7 mouse cellular contexts compared by ENCODE assay signal in genomic region chr11:8664393-8664743, GRCm38 (mm10). TPM values are rescaled to one million over a fixed set of nuclear protein-coding genes. Genes with fewer than 3 reads are reported as not detected.
DNase-seq lines count a peak whose midpoint lies in the region; ATAC-seq and TF ChIP-seq lines count a peak whose summit lies in the region.

Gene Tns3 (minus strand): TSS chr11:8664535.

- ATAC-seq in lung, embryonic 16.5 days (ENCODE audit: low read depth): peak; percentile 75

- H3K79me2 ChIP-seq in CH12.LX (replicated peaks; ENCODE audit: control insufficient read depth, extremely low read depth, insufficient read depth, poor library complexity, severe bottlenecking): no peaks in the 10 kb centered on the region

- peak in 1 of 2 experiments; percentile 40; a peak in 2 of 4 replicates for TF ChIP-seq CTCF in CH12.LX (conservative IDR thresholded peaks at IDR 0.05 in 1 of 2, IDR thresholded peaks at IDR 0.05 in 1 of 2; ENCODE audit: low read depth in 2 of 2, low read length in 2 of 2)
- TF ChIP-seq CTCF in small intestine, adult 2 months (IDR thresholded peaks at IDR 0.05; ENCODE audit: extremely low read depth, insufficient read length, insufficient replicate concordance, low read depth, low read length): peak; percentile 43; the same call in 1 of the 2 replicates

- H3K27me3 ChIP-seq in CH12.LX (replicated peaks): peaks cover 85% of the 10 kb centered on the region
- H3K27me3 ChIP-seq in forebrain, embryonic 10.5 days (ENCODE audit: poor library complexity, severe bottlenecking): peaks cover 19% of the 10 kb centered on the region
- H3K27me3 ChIP-seq in lung, embryonic 16.5 days (ENCODE audit: control insufficient read depth, insufficient read depth, low read depth, low read length): no peaks in the 10 kb centered on the region
- H3K27me3 ChIP-seq in small intestine, adult 2 months (ENCODE audit: control insufficient read depth, insufficient read depth, low read length): no peaks in the 10 kb centered on the region

- no peak for TF ChIP-seq EP300 in CH12.LX (IDR thresholded peaks at IDR 0.05; ENCODE audit: low read length)

- dilution Hi-C loops in CH12.LX (cut with MboI; ENCODE audit: extremely low pct_ligation_motif_present, extremely low pct_unique_long_range_greater_than_20kb, low sequenced_read_pairs): no loop called here

- H3K27ac ChIP-seq in CH12.LX (ENCODE audit: insufficient read depth, low read depth): no peak within 1 kb of the TSS
- peak within 1 kb of the TSS; percentile 94 for H3K27ac ChIP-seq in forebrain, embryonic 10.5 days
- peak within 1 kb of the TSS; percentile 94 for H3K27ac ChIP-seq in lung, embryonic 16.5 days (ENCODE audit: low read length)
- peak within 1 kb of the TSS; percentile 87 for H3K27ac ChIP-seq in small intestine, adult 2 months (ENCODE audit: insufficient read depth, low read depth, low read length)

- in situ Hi-C loops in CH12.LX (cut with MboI; ENCODE audit: low pct_ligation_motif_present, low pct_unique_long_range_greater_than_20kb, low sequenced_read_pairs): no loop called here

- WGBS in forebrain, embryonic 10.5 days: under 1% methylated on average over 37 of the region's 37 CpGs
- under 1% methylated on average over 37 of the region's 37 CpGs for WGBS in lung, embryonic 16.5 days
- WGBS in small intestine, adult 2 months: under 1% methylated on average over 37 of the region's 37 CpGs

- intact Hi-C loops in heart, postnatal 36 days (cut with DNase I): loop anchor here (1.0 to 2.0 kb wide), 3 partner anchors 80 to 194 kb away; no protein-coding TSS in a partner anchor

- H3K9me3 ChIP-seq in CH12.LX (replicated peaks; ENCODE audit: low read length): peaks cover 10% of the 10 kb centered on the region
- H3K9me3 ChIP-seq in forebrain, embryonic 10.5 days: peaks cover 5% of the 10 kb centered on the region; the same call in 1 of the 2 replicates
- no peaks in the 10 kb centered on the region for H3K9me3 ChIP-seq in lung, embryonic 16.5 days (ENCODE audit: control insufficient read depth, low read length)

- H3K9ac ChIP-seq in CH12.LX (ENCODE audit: insufficient read depth, low read depth): peak within 1 kb of the TSS; percentile 61
- H3K9ac ChIP-seq in lung, embryonic 16.5 days (ENCODE audit: low read length): peak within 1 kb of the TSS; percentile 97

- DNase-seq in CH12.LX (ENCODE audit: extremely low read depth): no peak
- peak; percentile 47 for DNase-seq in ZHBTc4 (ENCODE audit: low read depth, low spot score)
- peak; percentile 64 for DNase-seq in forebrain, embryonic 10.5 days (ENCODE audit: extremely low spot score, low spot score)
- no peak for DNase-seq in heart, postnatal 36 days
- DNase-seq in layer of hippocampus, adult 8-10 months (ENCODE audit: low spot score in 2 of 2): no peak

- no peak for TF ChIP-seq POLR2A in CH12.LX (IDR thresholded peaks at IDR 0.05; ENCODE audit: low read depth, low read length)
- TF ChIP-seq POLR2A in small intestine, adult 2 months (IDR thresholded peaks at IDR 0.05; ENCODE audit: low read depth, low read length): no peak

- TF ChIP-seq RAD21 in CH12.LX (IDR thresholded peaks at IDR 0.05; ENCODE audit: low read depth, low read length): no peak

- H3K36me3 ChIP-seq in CH12.LX (replicated peaks in 1 of 2; ENCODE audit: control insufficient read depth in 1 of 2, insufficient read depth in 1 of 2, low read length in 1 of 2): no peaks in the 10 kb centered on the region
- H3K36me3 ChIP-seq in forebrain, embryonic 10.5 days (replicated peaks): 0 out of 2 replicates have a peak, but pooled peaks cover 3% of the 10 kb centered on the region
- no peaks in the 10 kb centered on the region for H3K36me3 ChIP-seq in lung, embryonic 16.5 days (ENCODE audit: control insufficient read depth, insufficient read depth, low read length)
- H3K36me3 ChIP-seq in small intestine, adult 2 months (ENCODE audit: control insufficient read depth, insufficient read depth, low read length): no peaks in the 10 kb centered on the region

- no peaks in the 10 kb centered on the region for H3K4me1 ChIP-seq in CH12.LX (ENCODE audit: control insufficient read depth in 1 of 2, insufficient read depth in 2 of 2)
- H3K4me1 ChIP-seq in forebrain, embryonic 10.5 days: peaks cover 42% of the 10 kb centered on the region
- H3K4me1 ChIP-seq in lung, embryonic 16.5 days (replicated peaks; ENCODE audit: control insufficient read depth, insufficient read depth, low read length): peaks cover 31% of the 10 kb centered on the region
- peaks cover 23% of the 10 kb centered on the region; the same call in 1 of the 2 replicates for H3K4me1 ChIP-seq in small intestine, adult 2 months (ENCODE audit: control insufficient read depth, insufficient read depth, insufficient read length, low read length)

- peak within 1 kb of the TSS; percentile 63 for H3K4me2 ChIP-seq in CH12.LX (ENCODE audit: insufficient read depth, low read depth, poor library complexity, severe bottlenecking)
- peak within 1 kb of the TSS; percentile 75 for H3K4me2 ChIP-seq in lung, embryonic 16.5 days (ENCODE audit: low read depth, low read length)

- peak within 1 kb of the TSS in 2 of 3 experiments; percentile 25 to 50 for H3K4me3 ChIP-seq in CH12.LX (replicated peaks in 1 of 3; ENCODE audit: low read depth in 2 of 3, low read length in 2 of 3, poor library complexity in 1 of 3)
- H3K4me3 ChIP-seq in forebrain, embryonic 10.5 days: peak within 1 kb of the TSS; percentile 80
- peak within 1 kb of the TSS; percentile 77 for H3K4me3 ChIP-seq in lung, embryonic 16.5 days (ENCODE audit: low read length)
- H3K4me3 ChIP-seq in small intestine, adult 2 months (ENCODE audit: low read depth, low read length): peak within 1 kb of the TSS; percentile 80

TF ChIP-seq in CH12.LX, 34 proteins besides CTCF, POLR2A, EP300 and RAD21:
- TF ChIP-seq MAX (IDR thresholded peaks at IDR 0.05; ENCODE audit: low read length): no peak
- peak; percentile 33 for TF ChIP-seq SMC3 (IDR thresholded peaks at IDR 0.05; ENCODE audit: low read depth, low read length)
- no peak for TF ChIP-seq ZC3H11A (IDR thresholded peaks at IDR 0.05; ENCODE audit: low read depth, low read length)
- no peak for TF ChIP-seq NRF1 (IDR thresholded peaks at IDR 0.05; ENCODE audit: low read depth, low read length)
- no peak for TF ChIP-seq MAFK (IDR thresholded peaks at IDR 0.05; ENCODE audit: insufficient replicate concordance, low read length)
- no peak for TF ChIP-seq CHD2 (IDR thresholded peaks at IDR 0.05; ENCODE audit: low read length)
- TF ChIP-seq MEF2A (IDR thresholded peaks at IDR 0.05; ENCODE audit: borderline replicate concordance, low read depth, low read length): no peak
- TF ChIP-seq TBP (conservative IDR thresholded peaks at IDR 0.05; ENCODE audit: low read depth, low read length): no peak
- no peak; the same call in 1 of the 2 replicates for TF ChIP-seq TCF12 (IDR thresholded peaks at IDR 0.05; ENCODE audit: low read depth, low read length)
- peak; percentile 95 for TF ChIP-seq UBTF (IDR thresholded peaks at IDR 0.05; ENCODE audit: low read depth, low read length)
- TF ChIP-seq BHLHE40 (IDR thresholded peaks at IDR 0.05; ENCODE audit: low read depth, low read length): 0 out of 2 replicates have a peak, but pooled peaks have one; percentile 7
- no peak; the same call in 1 of the 2 replicates for TF ChIP-seq MXI1 (IDR thresholded peaks at IDR 0.05; ENCODE audit: low read depth, low read length)

RNA-seq across cellular contexts. Expression of gene Tns3, which starts in this region (rescaled TPM):
- total RNA-seq in CH12.LX (2012; rRNA removed): 1.3 and 1.8 TPM in 2 replicates
- total RNA-seq in CH12.LX (2014; rRNA removed): 0.03 TPM in 2 replicates
- 0.31 and 0.33 TPM in 2 replicates for polyA plus RNA-seq in CH12.LX (2012; ENCODE audit: insufficient read length, low read depth)
- 13.3 and 13.8 TPM in 2 replicates for polyA plus RNA-seq in forebrain, embryonic 10.5 days (2016; fragmentation: Nextera tagmentation; extraction: Ambion mirVana)
- 10 to 100 TPM; 18.9 to 24.0 TPM for total RNA-seq in heart, postnatal 36 days (2021)
- total RNA-seq in layer of hippocampus, adult 8-10 months (2022): 10 to 100 TPM; 50.9 to 62.2 (median 57.3) TPM
- polyA plus RNA-seq in lung, embryonic 16.5 days (2015; fragmentation: Nextera tagmentation; extraction: Ambion mirVana): 54.2 and 58.1 TPM in 2 replicates
- polyA plus RNA-seq in small intestine, adult 2 months (2012; rRNA removed): 13.3 and 24.9 TPM in 2 replicates

Comparison
In these comparisons a context has a peak if more than half of its experiments do, and no peak if none do; other contexts are left out.
1. RNA of gene Tns3 (total RNA-seq): 50.9 to 62.2 TPM in layer of hippocampus, adult 8-10 months and 18.9 to 24.0 TPM in heart, postnatal 36 days; 0.03 to 1.8 TPM in CH12.LX; every median in the first group is over 4 times any median in the second.
2. RNA of gene Tns3 (polyA plus RNA-seq): 54.2 to 58.1 TPM in lung, embryonic 16.5 days, 13.3 to 24.9 TPM in small intestine, adult 2 months and 13.3 to 13.8 TPM in forebrain, embryonic 10.5 days; 0.31 to 0.33 TPM in CH12.LX; every median in the first group is over 10 times any median in the second.
3. DNase-seq: peak in ZHBTc4 (single experiment) and forebrain, embryonic 10.5 days (single experiment); none in CH12.LX (single experiment), heart, postnatal 36 days (0 of 2) and layer of hippocampus, adult 8-10 months (0 of 2).
4. Peak in every context shown above with its lines, with median percentiles within 50 percentile points of each other: H3K4me3 ChIP-seq.